Mouse (Mus musculus): ENCODE results near the gene Adamts1.
A peak's percentile ranks its signal among the peaks of the same experiment; 100 is the strongest.

Gene Adamts1

GRCm38 (mm10) chr16:85765167-85765566 lies 37.7 kb downstream of the Adamts1 start:
- DNase-seq: no peak

GRCm38 (mm10) chr16:85762052-85762665 lies 40.8 kb downstream of the Adamts1 start:
- no peak for DNase-seq

DNA sequence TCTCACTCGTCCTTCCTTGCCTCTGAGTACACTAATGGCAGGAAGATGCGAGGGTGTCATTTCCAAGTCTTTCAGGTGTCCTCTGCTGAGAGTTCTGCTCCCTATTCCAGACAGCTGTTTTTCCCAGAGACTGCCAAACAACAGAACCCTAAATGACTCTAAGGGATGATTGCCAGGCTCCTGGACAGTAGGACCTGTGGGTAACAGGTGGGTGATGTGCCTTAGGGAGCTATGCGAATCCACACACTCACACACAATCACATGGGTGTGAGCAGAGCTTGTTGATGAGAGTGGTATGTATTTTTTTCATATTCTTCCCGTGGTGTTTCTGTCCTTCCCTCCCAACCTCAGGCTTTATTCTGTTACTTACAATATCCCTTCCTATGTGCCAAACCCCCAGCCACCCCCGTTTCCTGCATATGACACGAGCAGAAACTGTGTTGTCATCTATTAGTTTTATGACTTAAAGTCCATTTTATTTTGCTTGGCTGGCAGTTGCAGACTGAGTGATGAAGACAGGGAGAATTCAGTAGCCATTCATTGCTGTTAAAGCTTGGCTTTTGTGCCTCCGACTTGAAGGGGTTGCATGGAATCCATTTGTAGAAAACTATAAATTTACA lies 41.8 kb downstream of the Adamts1 start:
- DNase-seq: no peak

- no peak for DNase-seq
Observed at GRCm38 (mm10) chr16:85756101-85756819, 46.7 kb downstream of the Adamts1 start.

- no peak for DNase-seq
Observed at GRCm38 (mm10) chr16:85749335-85749734, 53.6 kb downstream of the Adamts1 start.

DNA sequence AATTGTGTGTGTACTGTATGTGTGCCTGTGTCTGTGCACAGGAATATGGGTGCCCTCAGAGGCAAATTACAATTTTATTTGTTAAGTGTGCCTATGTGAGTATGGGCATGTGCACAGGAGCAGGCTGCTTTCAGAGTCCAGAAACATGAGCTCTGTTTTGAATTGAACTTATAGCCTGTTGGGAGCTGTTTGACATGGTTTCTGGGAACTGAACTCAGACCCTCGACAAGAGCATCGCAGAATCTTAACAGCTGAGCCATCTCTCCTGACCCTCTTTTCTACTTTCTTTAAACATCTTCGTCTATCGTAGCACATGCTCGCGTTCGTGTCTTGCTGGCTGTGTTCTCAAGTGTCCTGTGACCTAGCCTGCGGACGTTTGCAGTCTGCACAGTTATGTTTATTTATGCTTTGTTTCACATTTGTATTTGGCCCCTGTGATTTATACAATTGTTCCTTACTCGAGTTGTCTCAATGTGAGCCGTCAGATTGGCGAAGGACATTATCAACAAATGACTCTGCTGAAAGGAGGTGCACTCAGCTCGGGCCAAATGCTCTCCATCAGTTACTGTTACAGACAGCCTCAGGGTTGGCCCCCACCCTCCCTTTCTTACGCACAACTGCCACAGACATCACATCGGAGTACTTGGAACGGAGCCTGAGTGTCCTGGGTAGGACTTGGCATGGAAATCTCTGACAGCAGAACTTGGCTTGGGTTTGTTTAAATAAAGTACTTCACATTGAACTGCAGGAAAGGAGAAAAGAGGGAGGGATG lies 55.1 kb downstream of the Adamts1 start:
- peak; percentile 31 for DNase-seq

- no peak for DNase-seq
Observed at GRCm38 (mm10) chr16:85746386-85746785, 56.5 kb downstream of the Adamts1 start.

All from cerebellum, adult 9-10 months (tissue).